Mouse (Mus musculus) left cerebral cortex, postnatal 10 days (tissue): ENCODE measurements around the gene Gm3727. TPM values are rescaled to one million over a fixed set of nuclear protein-coding genes. Genes with fewer than 3 reads are reported as not detected.
A peak's percentile ranks its signal among the peaks of the same experiment; 100 is the strongest.
"Not testable (repeated sequence)": the region's sequence is repeated elsewhere in the genome, so short reads cannot be mapped to it uniquely, and the experiment has no call there.

Experiments used
- DNase-seq, 2 experiments: peaks; one replicate each; pipeline ENCODE4 v3.0.0; 2021 to 2022; ENCODE audit warnings: low spot score in 2 of 2, mixed read lengths in 1 of 2; ENCODE audit errors: extremely low spot score in 1 of 2
- intact Hi-C: fragments of 180-260 bp; cut with DNase I; formaldehyde crosslinking; loops from one replicate; pipeline ENCODE4 v1.15.1; 2025
- total RNA-seq, 2 experiments: library from RNA; stranded (reverse); gene quantifications; 2 replicates each; pipeline ENCODE4 v1.2.3; 2021

Gene Gm3727
- not detected for total RNA-seq

DNA sequence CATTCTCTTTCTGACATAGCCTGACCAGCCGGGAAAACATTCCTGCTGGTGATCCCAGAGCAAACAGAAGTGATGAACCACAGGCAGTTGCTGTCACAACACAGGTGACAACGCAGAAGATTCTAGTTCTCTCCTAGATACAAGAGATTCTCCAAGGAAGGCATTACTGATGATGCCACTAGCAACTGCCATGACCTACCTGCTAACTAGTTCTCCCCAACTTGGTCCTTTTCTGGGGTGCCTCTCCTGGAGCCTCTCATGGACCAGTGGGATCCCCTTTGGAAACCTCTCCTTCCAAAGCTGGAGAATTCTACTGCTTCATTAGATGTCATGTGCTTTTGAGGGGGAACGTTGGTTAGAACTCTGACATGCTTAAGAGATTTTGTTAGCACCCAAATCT, at the start of gene Gm3727:
Gm3727 (minus strand) TSS at position 101 of the 400 bp plus-strand sequence.
- DNase-seq, intact Hi-C loops: not testable (repeated sequence)

DNA sequence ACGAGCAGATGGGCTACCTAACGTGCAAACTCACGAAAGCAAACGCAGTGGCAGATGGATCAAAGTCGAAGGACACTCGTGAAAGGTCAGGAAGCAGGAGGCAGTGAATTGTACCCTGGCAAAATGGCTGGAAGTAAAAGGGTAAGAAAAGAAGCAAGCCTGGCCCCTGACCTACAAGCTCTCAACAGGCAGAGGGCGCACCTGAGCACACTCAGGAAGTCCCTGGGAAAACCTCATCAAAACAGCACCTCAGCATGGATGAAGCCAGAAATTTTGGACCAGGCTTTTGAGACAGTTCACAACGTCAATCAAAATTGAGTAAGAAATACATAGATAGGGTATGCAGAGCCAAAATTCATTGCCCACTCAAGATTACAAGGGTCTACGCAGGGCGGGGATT, 21.0 kb downstream of the Gm3727 start:
- peak in 1 of 2 experiments; percentile 1 for DNase-seq
- intact Hi-C loops, result not testable (repeated sequence)

Other genes with a start within 250 kb of the Gm3727 start
- 1 to 10 TPM in 1 of 2 experiments, under 1 TPM in 1; 0.84 to 1.5 TPM for gene Gm10406, start 237.3 kb downstream of the Gm3727 start, total RNA-seq
- not detected for gene Gm3685, start 219.7 kb downstream of the Gm3727 start, total RNA-seq
- 1 to 10 TPM; 5.3 to 6.8 TPM for gene Gm3696, start 164.1 kb downstream of the Gm3727 start, total RNA-seq
- not detected for gene Gm6676, start 139.3 kb downstream of the Gm3727 start, total RNA-seq
- gene Gm3512, start 90.2 kb downstream of the Gm3727 start, total RNA-seq, result 1 to 10 TPM; 1.0 to 1.8 TPM
- not detected for gene Gm16434, start 70.2 kb downstream of the Gm3727 start, total RNA-seq
- 1 to 10 TPM; 1.3 to 2.3 TPM for gene Gm3739, start 50.3 kb upstream of the Gm3727 start, total RNA-seq
- gene Gm5797, start 67.7 kb upstream of the Gm3727 start, total RNA-seq, result not detected
- not detected for gene Gm8374, start 100.4 kb upstream of the Gm3727 start, total RNA-seq
- gene Gm3755, start 186.2 kb upstream of the Gm3727 start, total RNA-seq, result not detected
- gene Gm3752, start 219.0 kb upstream of the Gm3727 start, total RNA-seq, result 1 to 10 TPM; 3.5 to 4.1 TPM